Mouse (Mus musculus): ENCODE measurements around the gene Pbp2.

DNA sequence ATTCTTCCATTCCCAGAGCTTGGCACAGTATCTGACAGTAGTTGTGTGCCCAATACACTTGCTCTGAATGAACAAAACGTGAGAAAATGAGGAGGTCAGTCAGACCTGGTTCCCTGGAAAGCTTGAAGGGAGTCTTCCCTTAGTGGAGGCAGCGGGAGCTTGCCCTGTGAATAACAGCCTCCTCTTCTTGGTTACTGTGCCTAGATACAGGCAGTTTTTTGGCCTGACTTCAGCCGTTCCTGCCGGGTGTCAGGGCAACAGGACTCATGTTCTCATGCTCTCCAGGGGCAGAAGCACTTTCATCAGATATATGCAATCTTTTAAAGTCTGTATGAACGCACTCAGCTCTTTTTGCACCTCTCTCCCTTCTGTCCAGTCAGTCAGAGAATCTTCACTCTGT, 30.9 kb downstream of the Pbp2 start:
- TF ChIP-seq CTCF (IDR thresholded peaks at IDR 0.05; ENCODE audit: borderline replicate concordance, insufficient read depth, low read depth, low read length) = no peak
- TF ChIP-seq POLR2A (IDR thresholded peaks at IDR 0.05; ENCODE audit: borderline replicate concordance, insufficient read depth, low read length) = no peak

Measured in cerebellum, adult 2 months (tissue).